Mouse (Mus musculus) testis, adult 2 months (tissue): Measurements from ENCODE around the gene Fstl4. TPM values are rescaled to one million over a fixed set of nuclear protein-coding genes. Genes with fewer than 3 reads are reported as not detected.

ENCODE experiments used
- H3K27ac ChIP-seq: fragments of 200-500 bp; 2 replicates; pipeline ENCODE4 v1.5.1; 2012; ENCODE audit warnings: low read depth, low read length; ENCODE audit not compliant: control insufficient read depth, insufficient read depth
- H3K27me3 ChIP-seq: fragments of 200-500 bp; 2 replicates; pipeline ENCODE4 v1.6.1; 2012; ENCODE audit warnings: mild to moderate bottlenecking, low read length, moderate library complexity; ENCODE audit not compliant: control insufficient read depth, insufficient read depth
- H3K36me3 ChIP-seq: fragments of 200-500 bp; 2 replicates; pipeline ENCODE4 v1.6.1; 2012; ENCODE audit warnings: mild to moderate bottlenecking, low read length; ENCODE audit not compliant: control insufficient read depth, insufficient read depth
- H3K4me1 ChIP-seq: fragments of 200-500 bp; 2 replicates; pipeline ENCODE4 v1.6.1; 2012; ENCODE audit warnings: low read length; ENCODE audit not compliant: control insufficient read depth, insufficient read depth
- H3K4me3 ChIP-seq: fragments of 200-500 bp; 2 replicates; pipeline ENCODE4 v1.5.1; 2012; ENCODE audit warnings: low read depth, mild to moderate bottlenecking, low read length, moderate library complexity, mixed read lengths; ENCODE audit not compliant: control insufficient read depth
- CTCF ChIP-seq: fragments of 200-500 bp; IDR thresholded peaks from 2 replicates; pipeline ENCODE4 v1.5.1; 2012; ENCODE audit warnings: low read depth, mild to moderate bottlenecking, inconsistent platforms, low read length, moderate library complexity; ENCODE audit not compliant: control insufficient read depth, insufficient read depth, insufficient replicate concordance
- POLR2A ChIP-seq: fragments of 200-500 bp; IDR thresholded peaks from 2 replicates; pipeline ENCODE4 v1.6.1; 2012; ENCODE audit warnings: low read depth, mild to moderate bottlenecking, inconsistent platforms, low read length, moderate library complexity; ENCODE audit not compliant: control insufficient read depth
- polyA plus RNA-seq: library from polyadenylated mRNA; depleted of rRNA; stranded (reverse); fragments of >200 nt; gene quantifications from 2 replicates; pipeline ENCODE4 v1.2.3, GENCODE M21; 2012

Gene Fstl4
- polyA plus RNA-seq, 1 experiment, result 0.22 TPM

DNA sequence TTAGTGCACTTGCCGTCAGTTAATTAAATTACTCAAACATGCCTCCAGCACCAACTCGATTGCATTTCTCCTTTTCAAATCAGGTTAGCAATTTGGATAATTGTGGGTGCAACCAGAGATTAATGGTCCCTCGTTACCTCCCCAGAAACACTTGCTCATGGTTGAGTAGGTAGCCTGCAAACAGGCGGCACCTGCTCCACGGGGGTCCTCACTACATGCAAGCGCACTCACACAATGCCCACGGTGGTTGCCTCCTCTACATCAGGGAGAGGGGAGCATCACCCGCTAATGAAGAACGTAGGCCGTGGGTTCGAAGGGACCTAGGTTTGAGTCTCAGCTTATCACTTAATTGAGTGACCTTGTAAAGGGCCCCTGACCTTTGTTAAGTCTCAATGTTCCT is 371.9 kb downstream of the Fstl4 start:
- Histone ChIP-seq H3K4me3 (no peak overlapping the region), H3K27me3 (no peaks in the 10 kb centered on the region), H3K27ac (no peak overlapping the region), H3K4me1 (no peaks in the 10 kb centered on the region), H3K36me3 (no peaks in the 10 kb centered on the region)
- TF ChIP-seq POLR2A (no peak), CTCF (no peak)

DNA sequence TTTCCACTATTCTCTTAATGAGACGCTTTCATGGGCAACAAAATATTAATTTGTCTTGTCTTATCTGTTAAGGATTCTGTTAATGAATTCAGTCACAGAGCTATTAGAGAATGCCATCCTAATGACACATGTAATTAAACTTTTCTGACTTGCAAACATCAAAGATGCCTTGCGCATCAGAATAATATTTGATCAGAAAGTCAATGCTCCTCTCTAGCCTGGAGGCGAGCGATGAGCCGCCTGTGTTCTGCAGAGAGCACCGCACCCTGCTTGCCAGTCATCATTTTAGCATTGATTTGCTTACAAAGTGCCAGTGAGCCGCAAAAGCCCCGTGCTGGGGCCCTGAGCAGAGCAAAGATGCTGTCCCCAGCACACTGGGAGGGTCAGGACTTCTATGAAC is 372.9 kb downstream of the Fstl4 start:
- Histone ChIP-seq H3K4me1 (no peaks in the 10 kb centered on the region), H3K27ac (no peak overlapping the region), H3K4me3 (no peak overlapping the region), H3K27me3 (no peaks in the 10 kb centered on the region), H3K36me3 (no peaks in the 10 kb centered on the region)
- TF ChIP-seq CTCF (no peak), POLR2A (no peak)

DNA sequence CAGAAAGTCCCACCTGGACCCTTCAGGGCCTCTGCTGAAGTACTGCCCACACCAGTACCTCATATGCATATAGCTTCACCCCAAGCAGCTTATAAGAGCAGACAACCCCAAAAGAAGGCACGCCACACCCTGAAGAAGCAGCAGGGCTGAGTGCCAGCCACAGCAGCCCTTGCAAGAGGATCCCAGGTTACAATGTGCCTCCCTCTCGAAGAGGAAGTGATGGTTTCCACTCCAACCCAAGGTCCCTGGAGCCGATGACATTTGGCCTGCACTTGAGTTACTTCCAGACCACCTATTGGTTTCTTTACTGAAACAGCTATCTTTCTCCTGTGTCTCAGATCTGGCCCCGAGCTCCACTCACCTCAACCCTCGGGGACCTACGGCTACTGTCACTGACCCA is 373.8 kb downstream of the Fstl4 start:
- Histone ChIP-seq H3K27me3 (no peaks in the 10 kb centered on the region), H3K4me3 (no peak overlapping the region), H3K27ac (no peak overlapping the region), H3K4me1 (no peaks in the 10 kb centered on the region), H3K36me3 (no peaks in the 10 kb centered on the region)
- TF ChIP-seq CTCF (no peak), POLR2A (no peak)

DNA sequence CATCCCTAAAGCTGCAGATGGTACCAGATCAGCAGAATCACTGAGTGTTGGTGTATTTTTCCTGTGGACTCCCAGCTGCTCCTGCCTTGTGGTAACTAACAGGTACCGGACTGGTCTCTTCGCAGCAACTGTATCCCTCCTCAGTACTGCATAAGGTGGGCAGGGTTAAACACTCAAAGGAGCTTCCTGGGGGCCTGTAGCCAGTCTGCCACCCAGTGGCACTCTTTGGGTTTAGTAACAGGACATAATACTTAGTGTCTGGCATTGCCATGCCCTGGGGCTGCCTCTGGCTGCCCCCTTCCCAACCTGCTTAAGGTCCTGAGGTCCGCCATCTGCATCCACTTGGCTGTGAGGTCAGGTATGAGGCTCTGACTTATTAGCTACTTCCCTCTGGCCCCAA is 375.2 kb downstream of the Fstl4 start:
- TF ChIP-seq POLR2A (no peak), CTCF (no peak)
- Histone ChIP-seq H3K27me3 (no peaks in the 10 kb centered on the region), H3K27ac (no peak overlapping the region), H3K4me3 (no peak overlapping the region), H3K36me3 (no peaks in the 10 kb centered on the region), H3K4me1 (no peaks in the 10 kb centered on the region)

DNA sequence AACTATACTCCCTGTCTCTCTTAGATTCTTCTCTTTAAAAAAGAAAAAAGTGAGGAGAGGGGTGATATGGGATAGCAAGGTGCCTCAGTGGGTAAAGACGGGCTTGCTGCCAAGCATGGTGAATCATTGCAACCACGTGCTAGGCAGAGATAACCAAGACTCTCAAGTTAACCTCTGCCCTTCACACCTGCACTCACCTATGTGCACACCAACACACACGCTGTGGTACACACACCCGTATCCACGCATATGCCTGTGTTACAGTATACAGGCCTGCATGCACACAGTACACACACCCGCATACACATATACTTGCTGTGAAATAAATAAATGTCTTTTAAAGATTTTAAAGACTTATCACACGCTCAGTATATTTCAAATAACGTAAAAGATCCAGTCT is 375.8 kb downstream of the Fstl4 start:
- Histone ChIP-seq H3K4me1 (no peaks in the 10 kb centered on the region), H3K27ac (no peak overlapping the region), H3K36me3 (no peaks in the 10 kb centered on the region), H3K27me3 (no peaks in the 10 kb centered on the region), H3K4me3 (no peak overlapping the region)
- no peak for TF ChIP-seq POLR2A

DNA sequence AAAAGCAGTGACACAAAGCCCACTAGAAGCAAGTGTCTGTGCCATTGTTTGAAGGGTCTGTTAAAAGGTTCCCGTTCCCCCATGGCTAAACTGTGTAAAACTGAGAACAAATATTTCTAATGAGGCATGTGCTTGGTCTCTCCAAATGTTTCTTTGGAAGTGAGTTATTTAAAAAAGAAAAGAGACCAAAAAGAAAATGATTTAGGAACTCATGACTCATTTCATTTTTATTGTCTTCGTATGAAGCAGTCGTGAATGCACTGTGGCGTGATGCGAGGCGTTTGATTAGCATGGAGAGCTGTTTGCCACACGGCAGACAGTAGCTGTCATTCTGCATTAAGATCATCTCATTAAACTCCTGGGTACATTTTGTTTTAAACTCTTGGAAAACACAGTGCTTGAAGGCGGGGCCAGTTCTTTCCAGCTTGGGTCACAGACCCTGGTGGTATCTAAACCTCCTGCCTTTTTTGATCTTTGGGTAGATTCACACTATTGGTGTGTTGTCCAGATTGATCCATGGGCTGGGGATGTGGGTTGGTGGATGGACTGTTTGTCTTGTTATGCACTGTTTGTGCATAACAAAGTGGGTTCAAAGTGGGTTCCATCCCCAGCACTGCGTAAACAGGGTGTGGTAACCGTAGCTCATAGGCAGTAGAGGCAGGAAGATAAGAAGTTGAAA is 376.4 kb downstream of the Fstl4 start:
- TF ChIP-seq POLR2A (no peak), CTCF (no peak)
- H3K4me1 ChIP-seq, result no peaks in the 10 kb centered on the region

DNA sequence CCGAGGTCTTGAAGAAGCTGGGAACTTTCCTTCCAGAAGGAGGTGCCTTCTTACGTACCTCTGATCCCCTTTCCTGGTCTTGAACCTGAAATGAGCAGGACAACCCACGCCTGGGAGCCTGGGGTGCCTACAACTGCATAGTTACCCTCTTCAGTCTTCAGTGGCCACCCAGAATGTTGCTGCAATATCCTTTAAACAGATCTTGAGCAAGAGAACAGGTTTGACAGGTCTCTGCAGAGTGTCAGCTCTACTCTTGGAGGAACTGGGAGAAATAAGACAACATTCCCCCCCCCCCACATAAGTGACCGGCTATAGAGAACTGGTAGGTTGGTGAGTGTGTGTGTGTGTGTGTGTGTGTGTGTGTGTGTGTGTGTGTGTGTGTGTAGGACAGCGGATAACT is 379.1 kb downstream of the Fstl4 start:
- no peak for TF ChIP-seq CTCF
- no peak for TF ChIP-seq POLR2A
- no peaks in the 10 kb centered on the region for H3K27me3 ChIP-seq
- H3K36me3 ChIP-seq, result no peaks in the 10 kb centered on the region
- H3K27ac ChIP-seq, result no peak overlapping the region
- H3K4me1 ChIP-seq, result no peaks in the 10 kb centered on the region
- no peak overlapping the region for H3K4me3 ChIP-seq

More for the DNA sequence above, 376.4 kb downstream of the Fstl4 start:
- Histone ChIP-seq H3K4me3 (no peak overlapping the region), H3K27me3 (no peaks in the 10 kb centered on the region), H3K27ac (no peak overlapping the region), H3K36me3 (no peaks in the 10 kb centered on the region)

DNA sequence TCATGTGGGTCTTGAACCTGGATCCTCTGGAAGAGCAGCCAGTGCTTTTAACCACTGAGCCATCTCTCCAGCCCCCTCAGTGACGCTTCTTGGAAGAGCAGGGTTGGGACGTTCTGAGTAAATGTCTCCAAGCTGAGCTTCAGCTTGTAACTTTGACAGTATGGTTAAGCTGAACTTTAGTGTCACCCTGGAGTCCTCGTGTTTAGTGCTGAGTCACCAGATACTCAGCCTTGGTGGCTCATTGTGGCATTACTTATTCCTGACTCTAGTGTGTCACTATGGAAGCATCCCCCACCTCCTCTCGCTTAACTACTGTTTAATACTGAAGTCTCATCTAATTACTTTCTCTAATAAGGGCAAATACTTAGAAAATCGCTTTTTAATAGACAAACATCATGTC is 380.1 kb downstream of the Fstl4 start:
- no peak for TF ChIP-seq CTCF
- TF ChIP-seq POLR2A, result no peak
- Histone ChIP-seq H3K27me3 (no peaks in the 10 kb centered on the region), H3K4me1 (no peaks in the 10 kb centered on the region), H3K27ac (no peak overlapping the region), H3K36me3 (no peaks in the 10 kb centered on the region), H3K4me3 (no peak overlapping the region)
